In the genomic region with DNA sequence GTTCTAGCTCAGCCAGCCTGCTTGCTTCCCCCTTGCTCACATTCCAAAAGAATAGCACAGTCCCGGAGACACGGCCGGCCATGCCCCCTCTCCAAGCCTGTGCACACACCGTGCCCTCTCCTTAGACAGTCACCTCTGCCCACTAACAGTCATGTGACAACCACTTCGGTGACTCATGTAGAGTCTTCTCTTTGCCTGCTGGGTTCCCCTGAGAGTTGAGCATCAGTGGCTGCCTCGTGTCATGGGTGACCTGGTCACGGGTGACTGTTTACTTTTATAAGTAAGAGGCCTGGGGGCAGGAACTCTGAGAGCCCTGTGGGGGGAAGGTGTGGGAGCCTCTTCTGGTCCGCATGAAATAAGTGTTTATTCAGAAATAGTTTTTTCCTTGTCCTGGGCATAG, we compare ENCODE assay signal across 14 mouse cellular contexts. TPM values are rescaled to one million over a fixed set of nuclear protein-coding genes. Genes with fewer than 3 reads are reported as not detected.
DNase-seq lines count a peak whose midpoint lies in the region; ATAC-seq and TF ChIP-seq lines count a peak whose summit lies in the region.
"Had no signal": no experiment of that assay in that cellular context is flagged by ENCODE, and none has a peak within 500 bp of the region (broad histone marks: within the 10 kb centered on the region; RNA-seq: fewer than 3 reads in every experiment).

No protein-coding gene starts in this region.

- no peak for ATAC-seq in forebrain, embryonic 13.5 days
- ATAC-seq in hindbrain, postnatal 0 days: no peak

- no peak for TF ChIP-seq CTCF in cerebellum, adult 2 months (IDR thresholded peaks at IDR 0.05; ENCODE audit: borderline replicate concordance, insufficient read depth, low read depth, low read length)
- no peak for TF ChIP-seq CTCF in hindbrain, postnatal 0 days (IDR thresholded peaks at IDR 0.05; ENCODE audit: low read depth)

- TF ChIP-seq POLR2A in cerebellum, adult 2 months (IDR thresholded peaks at IDR 0.05; ENCODE audit: borderline replicate concordance, insufficient read depth, low read length): no peak

- H3K4me1 ChIP-seq in cerebellum, adult 2 months (ENCODE audit: control insufficient read depth, insufficient read depth, low read length): peaks cover 52% of the 10 kb centered on the region
- H3K4me1 ChIP-seq in forebrain, embryonic 13.5 days: peaks cover 99% of the 10 kb centered on the region
- peaks cover 47% of the 10 kb centered on the region for H3K4me1 ChIP-seq in hindbrain, postnatal 0 days (ENCODE audit: insufficient read depth, low read length)
- H3K4me1 ChIP-seq: heart, embryonic 13.5 days had no signal

- H3K36me3 ChIP-seq in forebrain, embryonic 13.5 days (ENCODE audit: poor library complexity, severe bottlenecking): peaks cover 20% of the 10 kb centered on the region
- peaks cover 7% of the 10 kb centered on the region; the same call in 1 of the 2 replicates for H3K36me3 ChIP-seq in hindbrain, postnatal 0 days (ENCODE audit: insufficient read depth, low read length)
- H3K36me3 ChIP-seq: heart, embryonic 13.5 days had no signal

- H3K4me2 ChIP-seq in forebrain, embryonic 13.5 days: peak overlapping the region; percentile 18; the same call in 1 of the 2 replicates
- no peak overlapping the region for H3K4me2 ChIP-seq in hindbrain, postnatal 0 days (ENCODE audit: low read depth, low read length)
- H3K4me2 ChIP-seq: heart, embryonic 13.5 days had no signal

- peak; percentile 23 for DNase-seq in cerebellum, adult 9-11 months
- no peak for DNase-seq in cerebellum, adult 2 months
- DNase-seq in A20 (ENCODE audit: low read depth, low spot score): peak; percentile 15
- no peak for DNase-seq in hindbrain, postnatal 0 days (ENCODE audit: low spot score)
- DNase-seq in embryo, embryonic 10 days (ENCODE audit: low spot score): no peak
- DNase-seq in frontal cortex, postnatal 25 days (ENCODE audit: low spot score in 2 of 2): no peak
- DNase-seq in urinary bladder, postnatal 14 days (ENCODE audit: low spot score): no peak
- DNase-seq: gastrocnemius, postnatal 10 days; thymus, adult 2 months had no signal

- H3K27ac ChIP-seq in cerebellum, adult 2 months (ENCODE audit: insufficient read depth, low read length): no peak overlapping the region
- peak overlapping the region; percentile 100 for H3K27ac ChIP-seq in forebrain, embryonic 13.5 days
- peak overlapping the region; percentile 93; the same call in 1 of the 2 replicates for H3K27ac ChIP-seq in hindbrain, postnatal 0 days
- H3K27ac ChIP-seq: heart, embryonic 13.5 days; liver, embryonic 14.5 days had no signal

- H3K27me3 ChIP-seq in cerebellum, adult 2 months (ENCODE audit: control insufficient read depth, insufficient read depth, low read length): no peaks in the 10 kb centered on the region
- 0 out of 2 replicates have a peak, but pooled peaks cover 5% of the 10 kb centered on the region for H3K27me3 ChIP-seq in forebrain, embryonic 13.5 days
- no peaks in the 10 kb centered on the region for H3K27me3 ChIP-seq in hindbrain, postnatal 0 days (ENCODE audit: insufficient read depth, low read length)

- peak overlapping the region; percentile 17; the same call in 1 of the 2 replicates for H3K9ac ChIP-seq in forebrain, embryonic 13.5 days
- no peak overlapping the region for H3K9ac ChIP-seq in hindbrain, postnatal 0 days (replicated peaks; ENCODE audit: low read length)
- H3K9ac ChIP-seq: heart, embryonic 13.5 days; liver, embryonic 14.5 days had no signal

- 81% methylated on average over 8 of the region's 8 CpGs for WGBS in cerebellum, adult 2 months
- 28% methylated on average over 8 of the region's 8 CpGs for WGBS in forebrain, embryonic 13.5 days
- WGBS in hindbrain, postnatal 0 days: 39% methylated on average over 8 of the region's 8 CpGs

- H3K9me3 ChIP-seq in forebrain, embryonic 13.5 days (replicated peaks): no peaks in the 10 kb centered on the region
- no peaks in the 10 kb centered on the region for H3K9me3 ChIP-seq in hindbrain, postnatal 0 days (ENCODE audit: low read length)
- H3K9me3 ChIP-seq: heart, embryonic 13.5 days had no signal

- no peak overlapping the region for H3K4me3 ChIP-seq in cerebellum, adult 2 months (replicated peaks; ENCODE audit: insufficient read depth, low read depth, low read length)
- no peak overlapping the region for H3K4me3 ChIP-seq in forebrain, embryonic 13.5 days
- no peak overlapping the region for H3K4me3 ChIP-seq in hindbrain, postnatal 0 days (ENCODE audit: low read length)
- H3K4me3 ChIP-seq: heart, embryonic 13.5 days had no signal

RNA-seq across cellular contexts. Expression of a gene that starts 20.5 kb away (rescaled TPM):
- 0.08 and 0.17 TPM in 2 replicates for polyA plus RNA-seq in cerebellum, adult 2 months (2012; rRNA removed)
- 0.18 and 0.26 TPM in 2 replicates for polyA plus RNA-seq in forebrain, embryonic 13.5 days (2015; fragmentation: Nextera tagmentation; extraction: Ambion mirVana)
- total RNA-seq in hindbrain, postnatal 0 days (2014; rRNA removed): 0.94 and 1.0 TPM in 2 replicates
- 0.37 and 0.43 TPM in 2 replicates for polyA plus RNA-seq in hindbrain, postnatal 0 days (2015; fragmentation: Nextera tagmentation; extraction: Ambion mirVana)
- total RNA-seq: gastrocnemius, postnatal 10 days; left cerebral cortex, postnatal 36 days; megakaryocyte, adult 5-6 weeks had no signal

RNA-seq across cellular contexts. Expression of a gene that starts 53.0 kb away (rescaled TPM):
- 0.10 TPM in 1 of 2 replicates, not detected in the other for polyA plus RNA-seq in cerebellum, adult 2 months (2012; rRNA removed)
- polyA plus RNA-seq in forebrain, embryonic 13.5 days (2015; fragmentation: Nextera tagmentation; extraction: Ambion mirVana): 0.31 TPM in 1 of 2 replicates, not detected in the other
- total RNA-seq in hindbrain, postnatal 0 days (2014; rRNA removed): 2.1 TPM in 1 of 2 replicates, not detected in the other
- 0.21 and 0.24 TPM in 2 replicates for polyA plus RNA-seq in hindbrain, postnatal 0 days (2015; fragmentation: Nextera tagmentation; extraction: Ambion mirVana)
- total RNA-seq: megakaryocyte, adult 5-6 weeks had no signal
- polyA plus RNA-seq: heart, embryonic 13.5 days; liver, embryonic 14.5 days had no signal

Comparison
In these comparisons a context has a peak if more than half of its experiments do, and no peak if none do; other contexts are left out.
1. DNase-seq: peak in cerebellum, adult 9-11 months (single experiment) and A20 (single experiment); none in cerebellum, adult 2 months (0 of 2), hindbrain, postnatal 0 days (single experiment), embryo, embryonic 10 days (single experiment), frontal cortex, postnatal 25 days (0 of 2) and urinary bladder, postnatal 14 days (single experiment).